Mouse (Mus musculus) heart, adult 2 months (tissue): ENCODE results near the gene Gm20388.

Experiments
- EP300 ChIP-seq: fragments of 200-500 bp; IDR thresholded peaks from 2 replicates; pipeline ENCODE4 v1.6.1; 2011; ENCODE audit warnings: low read depth, low read length, control low read depth; ENCODE audit not compliant: insufficient read depth
- POLR2A ChIP-seq: fragments of 200-500 bp; IDR thresholded peaks from 2 replicates; pipeline ENCODE4 v1.6.1; 2011; ENCODE audit warnings: mild to moderate bottlenecking, low read depth, low read length, control low read depth; ENCODE audit not compliant: insufficient read depth

DNA sequence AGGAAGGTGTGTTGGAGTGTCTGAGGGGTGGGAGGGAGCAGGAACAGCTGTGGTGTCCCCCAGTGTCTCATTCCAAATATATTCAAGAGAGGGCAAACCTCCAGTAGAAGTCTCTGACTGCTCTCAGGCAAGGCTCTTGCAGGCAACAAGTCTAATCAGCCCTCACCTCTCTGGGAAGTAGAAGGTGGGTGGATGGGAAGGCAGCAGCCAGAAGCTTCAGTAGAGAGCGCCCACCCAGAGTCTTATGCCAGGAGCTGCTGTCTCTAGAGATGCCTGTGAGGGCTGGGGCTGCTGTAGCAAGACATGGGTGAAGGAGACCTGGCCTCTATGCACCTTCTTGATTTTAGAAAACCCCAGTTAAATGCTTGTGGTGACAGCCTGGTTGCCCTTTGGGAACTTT is 3317.8 kb downstream of the Gm20388 start:
- TF ChIP-seq POLR2A (no peak), EP300 (no peak)
